ENCODE assay signal across 28 mouse cellular contexts in genomic region chr17:73399136-73399535, GRCm38 (mm10). TPM values are rescaled to one million over a fixed set of nuclear protein-coding genes. Genes with fewer than 3 reads are reported as not detected.
DNase-seq lines count a peak whose midpoint lies in the region; ATAC-seq and TF ChIP-seq lines count a peak whose summit lies in the region.
"Had no signal": no experiment of that assay in that cellular context is flagged by ENCODE, and none has a peak within 500 bp of the region (broad histone marks: within the 10 kb centered on the region; RNA-seq: fewer than 3 reads in every experiment).

No protein-coding gene starts in this region.

- no peak overlapping the region for H3K27ac ChIP-seq in intestine, embryonic 15.5 days
- peak overlapping the region; percentile 61 for H3K27ac ChIP-seq in small intestine, adult 2 months (ENCODE audit: insufficient read depth, low read depth, low read length)
- H3K27ac ChIP-seq in stomach, postnatal 0 days (replicated peaks), result no peak overlapping the region
- H3K27ac ChIP-seq in hindbrain, embryonic 14.5 days, result no peak overlapping the region
- H3K27ac ChIP-seq: embryonic facial prominence, embryonic 15.5 days; forebrain, embryonic 10.5 days; hindbrain, postnatal 0 days had no signal

- peak; percentile 50 for DNase-seq in heart, adult 11 months
- DNase-seq in heart, postnatal 10 days, result no peak
- peak; percentile 50 for DNase-seq in stomach, postnatal 0 days (ENCODE audit: low spot score)
- no peak for DNase-seq in hindbrain, embryonic 14.5 days (ENCODE audit: low spot score)
- DNase-seq in cerebellum, postnatal 36 days, result no peak
- DNase-seq: adrenal gland, postnatal 10 days; cerebellum, adult 11 months; cerebellum, adult 9-10 months; embryo, embryonic 11 days; gastrocnemius, postnatal 36 days; heart, postnatal 36 days had no signal

- no peak overlapping the region for H3K9ac ChIP-seq in intestine, embryonic 15.5 days
- H3K9ac ChIP-seq in stomach, postnatal 0 days (ENCODE audit: low read length), result no peak overlapping the region
- H3K9ac ChIP-seq in hindbrain, embryonic 14.5 days, result no peak overlapping the region
- H3K9ac ChIP-seq: embryonic facial prominence, embryonic 15.5 days; heart, embryonic 12.5 days had no signal

- TF ChIP-seq POLR2A in small intestine, adult 2 months (IDR thresholded peaks at IDR 0.05; ENCODE audit: low read depth, low read length), result no peak

- no peak overlapping the region for H3K4me2 ChIP-seq in intestine, embryonic 15.5 days (replicated peaks)
- H3K4me2 ChIP-seq in stomach, postnatal 0 days (replicated peaks; ENCODE audit: low read depth), result 0 out of 2 replicates have a peak overlapping the region, but pooled peaks have one; percentile 20
- H3K4me2 ChIP-seq in hindbrain, embryonic 14.5 days (replicated peaks), result no peak overlapping the region
- H3K4me2 ChIP-seq: embryonic facial prominence, embryonic 15.5 days; heart, embryonic 12.5 days had no signal

- no peak for TF ChIP-seq CTCF in small intestine, adult 2 months (IDR thresholded peaks at IDR 0.05; ENCODE audit: extremely low read depth, insufficient read length, insufficient replicate concordance, low read depth, low read length)
- no peak for TF ChIP-seq CTCF in stomach, postnatal 0 days (IDR thresholded peaks at IDR 0.05; ENCODE audit: low read depth)

- 30% methylated on average over 2 of the region's 2 CpGs for WGBS in intestine, embryonic 15.5 days
- 12% methylated on average over 2 of the region's 2 CpGs for WGBS in small intestine, adult 2 months
- WGBS in stomach, postnatal 0 days, result 30% methylated on average over 2 of the region's 2 CpGs
- WGBS in hindbrain, embryonic 14.5 days, result 67% methylated on average over 2 of the region's 2 CpGs

- intact Hi-C loops in heart, postnatal 10 days (cut with DNase I), result no loop called here

- H3K36me3 ChIP-seq in intestine, embryonic 15.5 days, result no peaks in the 10 kb centered on the region
- no peaks in the 10 kb centered on the region for H3K36me3 ChIP-seq in small intestine, adult 2 months (ENCODE audit: control insufficient read depth, insufficient read depth, low read length)
- no peaks in the 10 kb centered on the region for H3K36me3 ChIP-seq in stomach, postnatal 0 days (ENCODE audit: control insufficient read depth, insufficient read depth, low read length)
- no peaks in the 10 kb centered on the region for H3K36me3 ChIP-seq in hindbrain, embryonic 14.5 days (replicated peaks; ENCODE audit: control insufficient read depth, insufficient read depth)
- H3K36me3 ChIP-seq: embryonic facial prominence, embryonic 15.5 days; forebrain, embryonic 10.5 days; heart, embryonic 12.5 days had no signal

- H3K9me3 ChIP-seq in intestine, embryonic 15.5 days, result no peaks in the 10 kb centered on the region
- no peaks in the 10 kb centered on the region for H3K9me3 ChIP-seq in stomach, postnatal 0 days (ENCODE audit: control insufficient read depth, low read length)
- H3K9me3 ChIP-seq in hindbrain, embryonic 14.5 days (ENCODE audit: control insufficient read depth, low read length), result no peaks in the 10 kb centered on the region
- H3K9me3 ChIP-seq: embryonic facial prominence, embryonic 15.5 days; forebrain, embryonic 10.5 days; heart, embryonic 12.5 days had no signal

- H3K4me3 ChIP-seq in intestine, embryonic 15.5 days (replicated peaks), result no peak overlapping the region
- H3K4me3 ChIP-seq in small intestine, adult 2 months (ENCODE audit: low read depth, low read length), result peak overlapping the region; percentile 25; the same call in 1 of the 2 replicates
- no peak overlapping the region for H3K4me3 ChIP-seq in stomach, postnatal 0 days (ENCODE audit: low read depth, low read length)
- H3K4me3 ChIP-seq in hindbrain, embryonic 14.5 days (replicated peaks; ENCODE audit: low read length), result no peak overlapping the region
- H3K4me3 ChIP-seq: embryonic facial prominence, embryonic 15.5 days; erythroblast, embryonic 14.5 days; forebrain, embryonic 10.5 days; heart, embryonic 12.5 days had no signal

- H3K27me3 ChIP-seq in intestine, embryonic 15.5 days (replicated peaks), result no peaks in the 10 kb centered on the region
- H3K27me3 ChIP-seq in small intestine, adult 2 months (ENCODE audit: control insufficient read depth, insufficient read depth, low read length), result no peaks in the 10 kb centered on the region
- no peaks in the 10 kb centered on the region for H3K27me3 ChIP-seq in stomach, postnatal 0 days (ENCODE audit: control insufficient read depth, insufficient read depth, low read length)
- H3K27me3 ChIP-seq in hindbrain, embryonic 14.5 days (ENCODE audit: control insufficient read depth, insufficient read depth, low read length), result no peaks in the 10 kb centered on the region; the same call in 1 of the 2 replicates
- H3K27me3 ChIP-seq: embryonic facial prominence, embryonic 15.5 days; heart, embryonic 12.5 days had no signal

- no peak for TF ChIP-seq EP300 in stomach, postnatal 0 days (optimal IDR thresholded peaks at IDR 0.05)

- H3K4me1 ChIP-seq in intestine, embryonic 15.5 days (replicated peaks), result no peaks in the 10 kb centered on the region
- peaks cover 25% of the 10 kb centered on the region for H3K4me1 ChIP-seq in small intestine, adult 2 months (ENCODE audit: control insufficient read depth, insufficient read depth, insufficient read length, low read length)
- H3K4me1 ChIP-seq in stomach, postnatal 0 days (replicated peaks; ENCODE audit: control insufficient read depth, insufficient read depth), result no peaks in the 10 kb centered on the region
- no peaks in the 10 kb centered on the region for H3K4me1 ChIP-seq in hindbrain, embryonic 14.5 days (replicated peaks; ENCODE audit: control insufficient read depth, insufficient read depth, low read length)
- H3K4me1 ChIP-seq: embryonic facial prominence, embryonic 15.5 days; forebrain, embryonic 10.5 days had no signal

- peak; percentile 74 for ATAC-seq in intestine, embryonic 15.5 days
- ATAC-seq in stomach, postnatal 0 days (ENCODE audit: low FRiP score, low TSS enrichment), result peak; percentile 88
- ATAC-seq in hindbrain, embryonic 14.5 days (ENCODE audit: low FRiP score), result no peak
- ATAC-seq: forebrain, embryonic 14.5 days; hindbrain, postnatal 0 days had no signal

RNA-seq across cellular contexts. Expression of gene Capn13, which starts 1.5 kb away (rescaled TPM):
- total RNA-seq in heart, postnatal 10 days (2021), result not detected
- 1.0 and 1.2 TPM in 2 replicates for polyA plus RNA-seq in intestine, embryonic 15.5 days (2015; fragmentation: Nextera tagmentation; extraction: Ambion mirVana)
- 3.9 and 6.8 TPM in 2 replicates for polyA plus RNA-seq in small intestine, adult 2 months (2012; rRNA removed)
- polyA plus RNA-seq in stomach, postnatal 0 days (2015; fragmentation: Nextera tagmentation; extraction: Ambion mirVana), result 5.9 and 6.9 TPM in 2 replicates
- polyA plus RNA-seq in hindbrain, embryonic 14.5 days (2014; fragmentation: Nextera tagmentation; extraction: Ambion mirVana), result 0.12 TPM in 1 of 2 replicates, not detected in the other
- total RNA-seq: adrenal gland, postnatal 10 days; adrenal gland, postnatal 4 days; gastrocnemius, adult 8-10 months; gastrocnemius, postnatal 36 days; heart, adult 8-10 months; heart, postnatal 36 days; MEL had no signal
- polyA plus RNA-seq: brain, embryonic 14.5 days; C2C12; embryonic facial prominence, embryonic 11.5 days; erythroblast, embryonic 14.5 days; forebrain, embryonic 10.5 days; forebrain, embryonic 14.5 days; heart, embryonic 12.5 days; heart, embryonic 16.5 days; hindbrain, embryonic 11.5 days had no signal

Comparison
In these comparisons a context has a peak if more than half of its experiments do, and no peak if none do; other contexts are left out.
1. DNase-seq: peak in heart, adult 11 months (single experiment) and stomach, postnatal 0 days (single experiment); none in heart, postnatal 10 days (0 of 2), hindbrain, embryonic 14.5 days (single experiment) and cerebellum, postnatal 36 days (0 of 2).